Comparison of ENCODE assay signal across 19 mouse cellular contexts in the genomic region with DNA sequence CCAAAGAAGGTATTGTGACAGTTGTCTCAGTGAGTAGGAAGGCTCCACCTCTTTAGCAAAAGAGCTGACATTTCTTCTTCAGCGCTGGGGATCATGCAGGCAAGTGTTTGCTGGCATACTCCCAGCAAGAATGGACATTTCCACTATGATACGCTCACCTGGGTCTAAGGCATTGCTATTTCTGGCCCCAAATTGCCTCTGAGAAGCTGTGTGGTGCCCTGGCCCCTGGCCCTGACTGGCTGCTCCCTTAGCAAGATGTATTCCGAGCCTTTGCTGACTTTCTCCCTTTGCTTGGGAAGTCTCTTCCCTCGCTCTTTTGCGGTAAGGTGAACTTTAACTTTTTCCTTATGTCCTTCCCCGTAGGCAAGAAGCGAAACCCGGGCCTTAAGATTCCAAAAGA.
A peak's percentile ranks its signal among the peaks of the same experiment; 100 is the strongest.
DNase-seq lines count a peak whose midpoint lies in the region; ATAC-seq and TF ChIP-seq lines count a peak whose summit lies in the region.
"Had no signal": no experiment of that assay in that cellular context is flagged by ENCODE, and none has a peak within 500 bp of the region (broad histone marks: within the 10 kb centered on the region; RNA-seq: fewer than 3 reads in every experiment).

No protein-coding gene starts in this region.

- peaks cover 11% of the 10 kb centered on the region for H3K4me1 ChIP-seq in limb, embryonic 14.5 days (ENCODE audit: control insufficient read depth, insufficient read depth, low read length)

- no peak overlapping the region for H3K4me3 ChIP-seq in gastrocnemius, adult 2 months
- no peak overlapping the region for H3K4me3 ChIP-seq in limb, embryonic 14.5 days (replicated peaks; ENCODE audit: low read length)
- H3K4me3 ChIP-seq: embryonic facial prominence, embryonic 12.5 days; heart, embryonic 10.5 days; hindbrain, embryonic 15.5 days; neural tube, embryonic 12.5 days had no signal

- WGBS in limb, embryonic 14.5 days, result 64% methylated on average over 8 of the region's 8 CpGs

- TF ChIP-seq CTCF in gastrocnemius, adult 2 months (IDR thresholded peaks at IDR 0.05), result no peak

- H3K36me3 ChIP-seq in limb, embryonic 14.5 days (ENCODE audit: control insufficient read depth, insufficient read depth, low read length), result no peaks in the 10 kb centered on the region
- H3K36me3 ChIP-seq: hindbrain, embryonic 15.5 days; neural tube, embryonic 12.5 days had no signal

- no peaks in the 10 kb centered on the region for H3K27me3 ChIP-seq in limb, embryonic 14.5 days (ENCODE audit: control insufficient read depth, insufficient read depth, low read length)
- H3K27me3 ChIP-seq: embryonic facial prominence, embryonic 12.5 days; hindbrain, embryonic 15.5 days had no signal

- ATAC-seq in limb, embryonic 14.5 days (ENCODE audit: low FRiP score, low read depth), result 0 out of 2 replicates have a peak, but pooled peaks have one; percentile 14
- ATAC-seq: forebrain, postnatal 0 days had no signal

- H3K9ac ChIP-seq in limb, embryonic 14.5 days (ENCODE audit: low read depth, low read length, severe bottlenecking), result no peak overlapping the region
- H3K9ac ChIP-seq: embryonic facial prominence, embryonic 12.5 days; forebrain, postnatal 0 days; hindbrain, embryonic 15.5 days; neural tube, embryonic 12.5 days had no signal

- H3K4me2 ChIP-seq in limb, embryonic 14.5 days (replicated peaks; ENCODE audit: low read depth, low read length, severe bottlenecking), result no peak overlapping the region
- H3K4me2 ChIP-seq: embryonic facial prominence, embryonic 12.5 days; hindbrain, embryonic 15.5 days; neural tube, embryonic 12.5 days had no signal

- intact Hi-C loops in gastrocnemius, adult 2 months (cut with DNase I), result no loop called here

- no peaks in the 10 kb centered on the region for H3K9me3 ChIP-seq in limb, embryonic 14.5 days (ENCODE audit: control insufficient read depth, low read length)
- H3K9me3 ChIP-seq: embryonic facial prominence, embryonic 12.5 days; heart, embryonic 10.5 days; hindbrain, embryonic 15.5 days; neural tube, embryonic 12.5 days had no signal

- TF ChIP-seq POLR2A in limb, embryonic 14.5 days (IDR thresholded peaks at IDR 0.05; ENCODE audit: borderline replicate concordance, extremely low read depth, insufficient read depth, insufficient read length), result no peak

- DNase-seq in gastrocnemius, adult 2 months, result no peak
- no peak for DNase-seq in gastrocnemius, postnatal 4 days (ENCODE audit: low spot score in 2 of 2)
- peak; percentile 56 for DNase-seq in kidney, adult 9 months
- no peak for DNase-seq in kidney, postnatal 10 days
- peak; percentile 8 for DNase-seq in forelimb bud, embryonic 11.5 days (ENCODE audit: low read depth, low spot score)
- DNase-seq in limb, embryonic 14.5 days (ENCODE audit: low spot score), result no peak
- DNase-seq in right cerebral cortex, postnatal 4 days, result no peak
- DNase-seq: adrenal gland, adult 8-10 months; B cell, adult 2 months; forebrain, postnatal 0 days; lung, postnatal 4 days; midbrain, embryonic 14.5 days; right cerebral cortex, postnatal 14 days; spleen, adult 18-20 months; thymus, postnatal 14 days had no signal

- peak overlapping the region; percentile 63 for H3K27ac ChIP-seq in gastrocnemius, adult 2 months
- H3K27ac ChIP-seq in limb, embryonic 14.5 days (replicated peaks; ENCODE audit: low read depth, low read length), result peak overlapping the region; percentile 49; the same call in 1 of the 2 replicates
- H3K27ac ChIP-seq: embryonic facial prominence, embryonic 12.5 days; heart, embryonic 10.5 days; hindbrain, embryonic 15.5 days; neural tube, embryonic 12.5 days had no signal

Comparison
In these comparisons a context has a peak if more than half of its experiments do, and no peak if none do; other contexts are left out.
1. DNase-seq: peak in kidney, adult 9 months (single experiment) and forelimb bud, embryonic 11.5 days (single experiment); none in gastrocnemius, adult 2 months (single experiment), gastrocnemius, postnatal 4 days (0 of 2), kidney, postnatal 10 days (single experiment), limb, embryonic 14.5 days (single experiment) and right cerebral cortex, postnatal 4 days (single experiment).